Mouse (Mus musculus) liver, adult 2 months (tissue): ENCODE measurements around the gene Prl3d1.
"Not testable (repeated sequence)": the region's sequence is repeated elsewhere in the genome, so short reads cannot be mapped to it uniquely, and the experiment has no call there.

Experiments
- CTCF ChIP-seq: fragments of 200-500 bp; IDR thresholded peaks from 2 replicates; pipeline ENCODE4 v1.5.1; 2011; ENCODE audit warnings: low read depth, low read length, control low read depth
- POLR2A ChIP-seq: fragments of 200-500 bp; IDR thresholded peaks from 2 replicates; pipeline ENCODE4 v1.6.1; 2011; ENCODE audit warnings: low read length, control low read depth; ENCODE audit not compliant: insufficient read depth; ENCODE audit errors: extremely low read depth

- TF ChIP-seq POLR2A, CTCF: not testable (repeated sequence)
Observed at GRCm38 (mm10) chr13:27121398-27121797, 27.4 kb downstream of the Prl3d1 start, which contains the start of gene Prl3d2.
